Mouse (Mus musculus): ENCODE data around the gene Cyp8b1. TPM values are rescaled to one million over a fixed set of nuclear protein-coding genes. Genes with fewer than 3 reads are reported as not detected.

The Cyp8b1 gene
- polyA plus RNA-seq, 1 experiment from 2014 or later, result 0.35 TPM

- H3K36me3 ChIP-seq, result no peaks in the 10 kb centered on the region
- no peaks in the 10 kb centered on the region for H3K4me1 ChIP-seq
- H3K9ac ChIP-seq, result no peak overlapping the region
- no peaks in the 10 kb centered on the region for H3K27me3 ChIP-seq (replicated peaks)
- H3K27ac ChIP-seq, result no peak overlapping the region
- peak overlapping the region; percentile 45; the same call in 1 of the 2 replicates for H3K4me2 ChIP-seq
- ATAC-seq (ENCODE audit: insufficient read depth, low FRiP score, low read depth), result no peak
- H3K4me3 ChIP-seq (replicated peaks), result no peak overlapping the region
- WGBS, result 71% methylated on average over 1 of the region's 1 CpGs
- no peaks in the 10 kb centered on the region for H3K9me3 ChIP-seq
Measured at GRCm38 (mm10) chr9:121936952-121937351, 20.8 kb upstream of the Cyp8b1 start.

- Histone ChIP-seq H3K36me3 (no peaks in the 10 kb centered on the region), H3K9me3 (no peaks in the 10 kb centered on the region), H3K4me2 (no peak overlapping the region), H3K27ac (no peak overlapping the region), H3K27me3 (replicated peaks) (no peaks in the 10 kb centered on the region), H3K9ac (no peak overlapping the region), H3K4me1 (no peaks in the 10 kb centered on the region), H3K4me3 (replicated peaks) (no peak overlapping the region)
- ATAC-seq (ENCODE audit: insufficient read depth, low FRiP score, low read depth), result no peak
- 87% methylated on average over 4 of the region's 4 CpGs for WGBS
Measured at GRCm38 (mm10) chr9:121934856-121935255, 18.8 kb upstream of the Cyp8b1 start.

GRCm38 (mm10) chr9:121928498-121928897, 12.4 kb upstream of the Cyp8b1 start:
- no peaks in the 10 kb centered on the region for H3K9me3 ChIP-seq
- no peak overlapping the region for H3K4me3 ChIP-seq (replicated peaks)
- no peak overlapping the region for H3K27ac ChIP-seq
- no peak for ATAC-seq (ENCODE audit: insufficient read depth, low FRiP score, low read depth)
- 26% methylated on average over 2 of the region's 2 CpGs for WGBS
- no peak overlapping the region for H3K9ac ChIP-seq
- H3K4me2 ChIP-seq, result no peak overlapping the region
- no peaks in the 10 kb centered on the region for H3K36me3 ChIP-seq
- no peaks in the 10 kb centered on the region for H3K27me3 ChIP-seq (replicated peaks)
- H3K4me1 ChIP-seq, result no peaks in the 10 kb centered on the region

- H3K36me3 ChIP-seq, result no peaks in the 10 kb centered on the region
- H3K4me2 ChIP-seq, result no peak overlapping the region
- H3K27me3 ChIP-seq (replicated peaks), result no peaks in the 10 kb centered on the region
- no peak overlapping the region for H3K9ac ChIP-seq
- no peak overlapping the region for H3K27ac ChIP-seq
- H3K4me3 ChIP-seq (replicated peaks), result no peak overlapping the region
- no peaks in the 10 kb centered on the region for H3K4me1 ChIP-seq
- ATAC-seq (ENCODE audit: insufficient read depth, low FRiP score, low read depth), result no peak
- no peaks in the 10 kb centered on the region for H3K9me3 ChIP-seq
- 67% methylated on average over 7 of the region's 7 CpGs for WGBS
Measured at GRCm38 (mm10) chr9:121927721-121928120, 11.6 kb upstream of the Cyp8b1 start.

GRCm38 (mm10) chr9:121926634-121927405, 10.7 kb upstream of the Cyp8b1 start:
- Histone ChIP-seq H3K4me2 (no peak overlapping the region), H3K36me3 (no peaks in the 10 kb centered on the region), H3K9ac (no peak overlapping the region), H3K4me1 (no peaks in the 10 kb centered on the region), H3K27me3 (replicated peaks) (no peaks in the 10 kb centered on the region), H3K4me3 (replicated peaks) (no peak overlapping the region), H3K27ac (no peak overlapping the region), H3K9me3 (no peaks in the 10 kb centered on the region)
- peak; percentile 39; the same call in 1 of the 2 replicates for ATAC-seq (ENCODE audit: insufficient read depth, low FRiP score, low read depth)
- 49% methylated on average over 11 of the region's 11 CpGs for WGBS

GRCm38 (mm10) chr9:121925959-121926358, 9.9 kb upstream of the Cyp8b1 start:
- no peak overlapping the region for H3K4me3 ChIP-seq (replicated peaks)
- no peak overlapping the region for H3K4me2 ChIP-seq
- no peak overlapping the region for H3K27ac ChIP-seq
- H3K9me3 ChIP-seq, result no peaks in the 10 kb centered on the region
- no peak overlapping the region for H3K9ac ChIP-seq
- WGBS, result 61% methylated on average over 8 of the region's 8 CpGs
- no peaks in the 10 kb centered on the region for H3K36me3 ChIP-seq
- no peaks in the 10 kb centered on the region for H3K27me3 ChIP-seq (replicated peaks)
- H3K4me1 ChIP-seq, result no peaks in the 10 kb centered on the region
- ATAC-seq (ENCODE audit: insufficient read depth, low FRiP score, low read depth), result no peak

- Histone ChIP-seq H3K4me3 (replicated peaks) (no peak overlapping the region), H3K9me3 (no peaks in the 10 kb centered on the region), H3K27me3 (replicated peaks) (no peaks in the 10 kb centered on the region), H3K4me2 (no peak overlapping the region), H3K9ac (no peak overlapping the region), H3K4me1 (no peaks in the 10 kb centered on the region), H3K36me3 (no peaks in the 10 kb centered on the region), H3K27ac (no peak overlapping the region)
- ATAC-seq (ENCODE audit: insufficient read depth, low FRiP score, low read depth), result no peak
- WGBS, result 81% methylated on average over 9 of the region's 9 CpGs
Measured at GRCm38 (mm10) chr9:121924901-121925560, 8.9 kb upstream of the Cyp8b1 start.

- Histone ChIP-seq H3K9ac (no peak overlapping the region), H3K36me3 (no peaks in the 10 kb centered on the region), H3K27ac (no peak overlapping the region), H3K4me1 (no peaks in the 10 kb centered on the region), H3K4me2 (no peak overlapping the region), H3K4me3 (replicated peaks) (no peak overlapping the region), H3K27me3 (replicated peaks) (no peaks in the 10 kb centered on the region), H3K9me3 (no peaks in the 10 kb centered on the region)
- WGBS, result 77% methylated on average over 5 of the region's 5 CpGs
- ATAC-seq (ENCODE audit: insufficient read depth, low FRiP score, low read depth), result no peak
Measured at GRCm38 (mm10) chr9:121923906-121924305, 7.8 kb upstream of the Cyp8b1 start.

- no peak overlapping the region for H3K9ac ChIP-seq
- no peak for ATAC-seq (ENCODE audit: insufficient read depth, low FRiP score, low read depth)
- 84% methylated on average over 8 of the region's 8 CpGs for WGBS
Measured at GRCm38 (mm10) chr9:121923443-121923842, 7.3 kb upstream of the Cyp8b1 start.

GRCm38 (mm10) chr9:121919027-121919501, 3.0 kb upstream of the Cyp8b1 start:
- H3K4me1 ChIP-seq, result no peaks in the 10 kb centered on the region
- no peak overlapping the region for H3K9ac ChIP-seq
- ATAC-seq (ENCODE audit: insufficient read depth, low FRiP score, low read depth), result no peak
- no peaks in the 10 kb centered on the region for H3K9me3 ChIP-seq
- H3K27me3 ChIP-seq (replicated peaks), result no peaks in the 10 kb centered on the region
- 64% methylated on average over 10 of the region's 10 CpGs for WGBS
- no peak overlapping the region for H3K27ac ChIP-seq
- no peak overlapping the region for H3K4me2 ChIP-seq
- H3K36me3 ChIP-seq, result no peaks in the 10 kb centered on the region
- no peak overlapping the region for H3K4me3 ChIP-seq (replicated peaks)

More at GRCm38 (mm10) chr9:121923443-121923842, 7.3 kb upstream of the Cyp8b1 start:
- H3K9me3 ChIP-seq, result no peaks in the 10 kb centered on the region
- H3K27ac ChIP-seq, result no peak overlapping the region
- H3K4me1 ChIP-seq, result no peaks in the 10 kb centered on the region
- no peaks in the 10 kb centered on the region for H3K36me3 ChIP-seq
- H3K27me3 ChIP-seq (replicated peaks), result no peaks in the 10 kb centered on the region
- H3K4me3 ChIP-seq (replicated peaks), result no peak overlapping the region
- no peak overlapping the region for H3K4me2 ChIP-seq

GRCm38 (mm10) chr9:121915056-121915455, 1.0 kb downstream of the Cyp8b1 start:
- Histone ChIP-seq H3K9ac (no peak overlapping the region), H3K27me3 (replicated peaks) (no peaks in the 10 kb centered on the region), H3K36me3 (no peaks in the 10 kb centered on the region), H3K4me2 (no peak overlapping the region), H3K9me3 (no peaks in the 10 kb centered on the region), H3K27ac (no peak overlapping the region), H3K4me3 (replicated peaks) (no peak overlapping the region), H3K4me1 (no peaks in the 10 kb centered on the region)
- ATAC-seq (ENCODE audit: insufficient read depth, low FRiP score, low read depth), result no peak
- WGBS, result 85% methylated on average over 10 of the region's 10 CpGs

GRCm38 (mm10) chr9:121914226-121914757, 1.8 kb downstream of the Cyp8b1 start:
- no peaks in the 10 kb centered on the region for H3K36me3 ChIP-seq
- H3K4me2 ChIP-seq, result no peak overlapping the region
- 74% methylated on average over 8 of the region's 8 CpGs for WGBS
- H3K4me3 ChIP-seq (replicated peaks), result no peak overlapping the region
- ATAC-seq (ENCODE audit: insufficient read depth, low FRiP score, low read depth), result no peak
- H3K4me1 ChIP-seq, result no peaks in the 10 kb centered on the region
- H3K9ac ChIP-seq, result no peak overlapping the region
- H3K27ac ChIP-seq, result no peak overlapping the region
- H3K9me3 ChIP-seq, result no peaks in the 10 kb centered on the region
- no peaks in the 10 kb centered on the region for H3K27me3 ChIP-seq (replicated peaks)

Data from stomach, embryonic 15.5 days (tissue).